Mouse (Mus musculus) midbrain, postnatal 0 days (tissue): ENCODE measurements around the gene Kalrn. TPM values are rescaled to one million over a fixed set of nuclear protein-coding genes. Genes with fewer than 3 reads are reported as not detected.

Experiments used
- ATAC-seq: fragments of 200-750 bp; cut with Nextera tagmentation; 2 replicates; pipeline ENCODE4 v1.8.0; 2017; ENCODE audit warnings: moderate number of reproducible peaks, mild to moderate bottlenecking, moderate TSS enrichment, moderate library complexity; ENCODE audit not compliant: low FRiP score
- DNase-seq: peaks from one replicate; pipeline ENCODE4 v3.0.0-alpha.2; 2015; ENCODE audit warnings: low spot score
- H3K27ac ChIP-seq: fragments of 300-500 bp; sonication (generic); 2 replicates; pipeline ENCODE4 v1.5.1; 2014; ENCODE audit warnings: low read depth, mild to moderate bottlenecking, low read length, mixed read lengths
- H3K27me3 ChIP-seq: fragments of 300-500 bp; sonication (generic); 2 replicates; pipeline ENCODE4 v1.6.1; 2014; ENCODE audit warnings: low read length, control low read depth, mixed read lengths; ENCODE audit not compliant: insufficient read depth
- H3K36me3 ChIP-seq: fragments of 300-500 bp; sonication (generic); 2 replicates; pipeline ENCODE4 v1.6.1; 2014; ENCODE audit warnings: low read length, control low read depth, mixed read lengths; ENCODE audit not compliant: insufficient read depth
- H3K4me1 ChIP-seq: fragments of 300-500 bp; sonication (generic); 2 replicates; pipeline ENCODE4 v1.6.1; 2014; ENCODE audit warnings: mild to moderate bottlenecking, control low read depth, antibody characterized with exemption, low read length, mixed read lengths; ENCODE audit not compliant: insufficient read depth
- H3K4me2 ChIP-seq: fragments of 300-500 bp; sonication (generic); 2 replicates; pipeline ENCODE4 v1.6.1; 2014; ENCODE audit warnings: low read depth, mild to moderate bottlenecking, low read length, mixed read lengths; ENCODE audit not compliant: poor library complexity, severe bottlenecking
- H3K4me3 ChIP-seq: fragments of 300-500 bp; sonication (generic); 2 replicates; pipeline ENCODE4 v1.5.1; 2014; ENCODE audit warnings: low read depth, mild to moderate bottlenecking, low read length, moderate library complexity
- H3K9ac ChIP-seq: fragments of 300-500 bp; sonication (generic); replicated peaks from 2 replicates; pipeline ENCODE4 v1.6.1; 2014; ENCODE audit warnings: mild to moderate bottlenecking, low read length, moderate library complexity, mixed read lengths; ENCODE audit not compliant: poor library complexity, severe bottlenecking
- H3K9me3 ChIP-seq: fragments of 300-500 bp; sonication (generic); 2 replicates; pipeline ENCODE4 v1.6.1; 2016; ENCODE audit warnings: low read length, control low read depth
- CTCF ChIP-seq: IDR thresholded peaks from 2 replicates; pipeline ENCODE4 v1.5.1; 2016; ENCODE audit warnings: antibody characterized with exemption, mild to moderate bottlenecking
- WGBS: fragments of 180-500 bp; shearing (Covaris S2); extraction: QIAGEN DNeasy Blood & Tissue Kit; methylation state at CpG from one replicate; pipeline ENCODE4 v1.1.7; 2014; 5-methylcytosine and 5-hydroxymethylcytosine counted together
- polyA plus RNA-seq: library from polyadenylated mRNA; unstranded; fragments of >200 nt; fragmentation: Nextera tagmentation; extraction: Ambion mirVana; gene quantifications from 2 replicates; pipeline ENCODE4 v1.2.1, GENCODE M21; 2015
- total RNA-seq: library from RNA; depleted of rRNA; stranded (reverse); fragments of >200 nt; gene quantifications from 2 replicates; pipeline ENCODE4 v1.2.3, GENCODE M21; 2014

Gene Kalrn
- total and polyA plus RNA-seq, 2 experiments from 2014 or later = 23.6 to 128 TPM

GRCm38 (mm10) chr16:34094446-34095092 is 478.8 kb downstream of the Kalrn start:
- no peaks in the 10 kb centered on the region; the same call in 1 of the 2 replicates for H3K36me3 ChIP-seq
- peak overlapping the region; percentile 67 for H3K27ac ChIP-seq
- peak overlapping the region; percentile 49 for H3K4me2 ChIP-seq
- peak overlapping the region; percentile 25 for H3K4me3 ChIP-seq
- TF ChIP-seq CTCF = peak; percentile 59
- peak; percentile 77 for ATAC-seq
- H3K9me3 ChIP-seq = no peaks in the 10 kb centered on the region
- WGBS = 3% methylated on average over 16 of the region's 16 CpGs
- peak; percentile 72 for DNase-seq
- peak overlapping the region; percentile 36; the same call in 1 of the 2 replicates for H3K9ac ChIP-seq
- H3K27me3 ChIP-seq = no peaks in the 10 kb centered on the region
- peaks cover 6% of the 10 kb centered on the region; the same call in 1 of the 2 replicates for H3K4me1 ChIP-seq

GRCm38 (mm10) chr16:34093734-34094445 is 479.4 kb downstream of the Kalrn start:
- H3K4me2 ChIP-seq = peak overlapping the region; percentile 49
- ATAC-seq (no peak), DNase-seq (no peak)

GRCm38 (mm10) chr16:34089528-34090095 is 483.7 kb downstream of the Kalrn start:
- no peak overlapping the region for H3K9ac ChIP-seq
- no peaks in the 10 kb centered on the region for H3K27me3 ChIP-seq
- H3K27ac ChIP-seq = no peak overlapping the region
- no peak for ATAC-seq
- peaks cover 6% of the 10 kb centered on the region; the same call in 1 of the 2 replicates for H3K4me1 ChIP-seq
- WGBS = 41% methylated on average over 8 of the region's 8 CpGs
- no peaks in the 10 kb centered on the region; the same call in 1 of the 2 replicates for H3K36me3 ChIP-seq
- no peak for TF ChIP-seq CTCF
- H3K4me2 ChIP-seq = no peak overlapping the region
- DNase-seq = peak; percentile 40
- H3K9me3 ChIP-seq = no peaks in the 10 kb centered on the region
- H3K4me3 ChIP-seq = no peak overlapping the region

More at GRCm38 (mm10) chr16:34093734-34094445, 479.4 kb downstream of the Kalrn start:
- Histone ChIP-seq H3K4me3 (peak overlapping the region; percentile 25), H3K4me1 (peaks cover 6% of the 10 kb centered on the region; the same call in 1 of the 2 replicates), H3K27me3 (no peaks in the 10 kb centered on the region), H3K9ac (peak overlapping the region; percentile 36; the same call in 1 of the 2 replicates), H3K36me3 (no peaks in the 10 kb centered on the region; the same call in 1 of the 2 replicates), H3K9me3 (no peaks in the 10 kb centered on the region), H3K27ac (peak overlapping the region; percentile 67)
- WGBS = 3% methylated on average over 14 of the region's 14 CpGs
- no peak for TF ChIP-seq CTCF

GRCm38 (mm10) chr16:34089022-34089421 is 484.3 kb downstream of the Kalrn start:
- DNase-seq = no peak
- H3K9ac ChIP-seq = no peak overlapping the region
- 91% methylated on average over 3 of the region's 3 CpGs for WGBS
- no peak for TF ChIP-seq CTCF
- H3K27ac ChIP-seq = no peak overlapping the region
- no peak for ATAC-seq
- peaks cover 5% of the 10 kb centered on the region; the same call in 1 of the 2 replicates for H3K4me1 ChIP-seq
- H3K4me2 ChIP-seq = no peak overlapping the region
- H3K9me3 ChIP-seq = no peaks in the 10 kb centered on the region
- H3K36me3 ChIP-seq = no peaks in the 10 kb centered on the region; the same call in 1 of the 2 replicates
- no peak overlapping the region for H3K4me3 ChIP-seq
- no peaks in the 10 kb centered on the region for H3K27me3 ChIP-seq

GRCm38 (mm10) chr16:34088331-34088730 is 485.0 kb downstream of the Kalrn start:
- Histone ChIP-seq H3K4me2 (no peak overlapping the region), H3K27me3 (no peaks in the 10 kb centered on the region), H3K9me3 (no peaks in the 10 kb centered on the region), H3K4me1 (no peaks in the 10 kb centered on the region), H3K36me3 (no peaks in the 10 kb centered on the region; the same call in 1 of the 2 replicates), H3K4me3 (no peak overlapping the region), H3K9ac (no peak overlapping the region), H3K27ac (no peak overlapping the region)
- 60% methylated on average over 4 of the region's 4 CpGs for WGBS
- DNase-seq (no peak), ATAC-seq (no peak)
- no peak for TF ChIP-seq CTCF
